Mouse (Mus musculus): Measurements from ENCODE around the gene Tpbgl.

The Tpbgl gene

GRCm38 (mm10) chr7:99606766-99607165 is 20.1 kb downstream of the Tpbgl start:
- DNase-seq (ENCODE audit: low read depth, low spot score), result no peak
- Histone ChIP-seq H3K36me3 (ENCODE audit: control insufficient read depth, insufficient read depth, low read length, poor library complexity, severe bottlenecking) (no peaks in the 10 kb centered on the region), H3K27me3 (ENCODE audit: control insufficient read depth, insufficient read depth, low read length, poor library complexity, severe bottlenecking) (no peaks in the 10 kb centered on the region)

DNA sequence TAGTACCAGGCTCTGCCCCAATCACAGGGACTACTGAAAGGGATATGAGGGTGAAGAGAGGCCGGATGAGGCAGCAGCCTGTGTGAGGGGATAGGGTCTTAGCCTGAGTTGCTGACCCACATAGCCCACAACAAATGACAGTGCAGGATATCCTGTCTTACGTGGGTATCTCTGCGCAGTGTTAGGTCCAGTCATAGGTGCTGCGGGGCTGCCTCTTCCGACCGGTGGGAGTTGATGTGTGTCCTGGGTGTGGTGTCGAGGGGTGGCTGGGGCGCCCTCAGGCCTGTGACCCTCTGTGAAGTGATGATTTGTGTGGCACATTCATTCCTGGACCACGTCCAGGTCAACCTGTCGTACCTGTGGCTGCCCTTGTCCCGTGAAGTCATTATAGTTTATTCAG is 20.6 kb downstream of the Tpbgl start:
- no peaks in the 10 kb centered on the region for H3K36me3 ChIP-seq (ENCODE audit: control insufficient read depth, insufficient read depth, low read length, poor library complexity, severe bottlenecking)
- no peak for DNase-seq (ENCODE audit: low read depth, low spot score)
- H3K27me3 ChIP-seq (ENCODE audit: control insufficient read depth, insufficient read depth, low read length, poor library complexity, severe bottlenecking), result no peaks in the 10 kb centered on the region

GRCm38 (mm10) chr7:99605058-99605457 is 21.8 kb downstream of the Tpbgl start:
- no peaks in the 10 kb centered on the region for H3K27me3 ChIP-seq (ENCODE audit: control insufficient read depth, insufficient read depth, low read length, poor library complexity, severe bottlenecking)
- DNase-seq (ENCODE audit: low read depth, low spot score), result no peak
- H3K36me3 ChIP-seq (ENCODE audit: control insufficient read depth, insufficient read depth, low read length, poor library complexity, severe bottlenecking), result no peaks in the 10 kb centered on the region

DNA sequence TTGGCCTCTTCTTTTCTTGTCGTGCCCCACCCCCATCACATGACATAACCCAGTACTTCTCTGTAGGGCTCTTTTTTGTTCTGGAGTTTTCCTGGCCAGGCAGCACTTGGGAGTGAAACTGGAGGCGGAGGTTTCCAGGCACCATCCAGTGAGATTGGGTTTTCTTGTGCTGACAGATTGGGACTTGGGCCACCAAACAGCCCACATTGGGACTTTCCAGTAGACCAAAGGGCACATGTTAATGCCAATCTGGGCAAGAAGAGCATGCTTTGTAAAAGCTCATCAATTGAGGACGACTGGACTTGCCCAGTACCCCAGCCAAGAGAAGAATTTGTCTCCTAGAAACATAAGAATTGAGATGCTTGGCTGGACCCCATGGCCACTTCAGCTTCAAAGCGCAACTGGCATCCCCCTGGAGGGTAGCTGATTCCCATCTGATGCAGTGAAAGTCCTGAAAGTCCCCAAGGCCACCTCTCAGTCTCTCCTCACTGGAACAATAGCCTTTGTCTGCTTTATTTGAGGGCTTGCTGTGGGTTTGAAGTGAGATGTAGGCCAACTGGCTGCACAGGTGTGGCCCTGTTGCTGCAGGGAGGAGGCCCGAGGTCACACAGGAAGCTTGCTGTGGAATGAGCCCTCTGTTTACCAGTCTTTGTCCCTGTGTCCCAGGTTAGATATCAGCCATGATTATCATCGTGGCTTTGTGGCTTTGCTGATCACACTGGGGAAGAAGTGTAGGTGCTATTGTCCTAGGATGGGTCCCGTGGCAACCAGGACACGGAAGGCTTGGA is 22.8 kb downstream of the Tpbgl start:
- H3K27me3 ChIP-seq (ENCODE audit: control insufficient read depth, insufficient read depth, low read length, poor library complexity, severe bottlenecking), result no peaks in the 10 kb centered on the region
- no peaks in the 10 kb centered on the region for H3K36me3 ChIP-seq (ENCODE audit: control insufficient read depth, insufficient read depth, low read length, poor library complexity, severe bottlenecking)
- DNase-seq (ENCODE audit: low read depth, low spot score), result no peak

GRCm38 (mm10) chr7:99598722-99599121 is 28.2 kb downstream of the Tpbgl start:
- Histone ChIP-seq H3K27me3 (ENCODE audit: control insufficient read depth, insufficient read depth, low read length, poor library complexity, severe bottlenecking) (no peaks in the 10 kb centered on the region), H3K36me3 (ENCODE audit: control insufficient read depth, insufficient read depth, low read length, poor library complexity, severe bottlenecking) (no peaks in the 10 kb centered on the region)
- peak; percentile 16 for DNase-seq (ENCODE audit: low read depth, low spot score)

GRCm38 (mm10) chr7:99593868-99594803 is 32.8 kb downstream of the Tpbgl start:
- no peaks in the 10 kb centered on the region for H3K27me3 ChIP-seq (ENCODE audit: control insufficient read depth, insufficient read depth, low read length, poor library complexity, severe bottlenecking)
- peaks cover 3% of the 10 kb centered on the region for H3K36me3 ChIP-seq (ENCODE audit: control insufficient read depth, insufficient read depth, low read length, poor library complexity, severe bottlenecking)
- DNase-seq (ENCODE audit: low read depth, low spot score), result no peak

DNA sequence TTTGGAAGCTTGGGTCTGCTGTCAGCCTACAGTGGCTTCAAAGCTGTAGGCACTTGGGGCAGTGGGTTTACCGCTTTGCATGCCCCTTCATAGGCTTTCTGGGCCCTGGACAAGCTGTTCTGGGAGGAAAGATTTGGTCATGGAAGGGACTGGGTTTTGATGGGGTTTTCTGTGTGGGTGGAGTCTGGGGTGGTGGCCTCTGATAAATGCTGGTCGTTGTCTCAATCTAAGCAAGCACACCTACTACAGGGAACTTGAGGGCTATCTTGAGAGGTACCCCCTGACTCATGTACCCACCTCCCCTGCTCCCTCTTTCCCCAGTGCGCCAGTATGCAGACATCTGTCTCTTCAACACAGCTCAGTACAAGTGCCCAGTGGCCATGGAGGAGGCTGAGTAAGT is 34.2 kb downstream of the Tpbgl start:
- DNase-seq (ENCODE audit: low read depth, low spot score), result no peak
- peaks cover 3% of the 10 kb centered on the region for H3K36me3 ChIP-seq (ENCODE audit: control insufficient read depth, insufficient read depth, low read length, poor library complexity, severe bottlenecking)
- no peaks in the 10 kb centered on the region for H3K27me3 ChIP-seq (ENCODE audit: control insufficient read depth, insufficient read depth, low read length, poor library complexity, severe bottlenecking)

DNA sequence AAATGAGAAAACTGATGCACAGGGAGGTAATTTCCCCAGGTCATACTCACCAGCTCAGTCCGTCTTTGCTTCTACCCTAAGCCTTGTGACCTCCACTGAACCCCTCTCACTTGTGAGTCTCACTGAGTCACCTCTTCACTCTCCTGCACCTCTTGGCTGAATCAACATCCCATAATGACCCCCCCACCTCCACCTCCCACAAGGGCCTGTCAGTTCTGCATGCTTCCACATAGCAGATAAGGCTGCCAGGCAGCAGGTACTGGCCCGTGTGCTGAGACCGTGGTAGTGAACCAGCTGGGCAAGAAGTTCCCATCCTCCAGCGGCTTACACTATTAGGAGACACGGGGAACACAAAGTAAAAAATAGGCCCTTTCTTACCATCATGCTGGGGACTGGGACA is 36.3 kb downstream of the Tpbgl start:
- DNase-seq (ENCODE audit: low read depth, low spot score), result no peak
- Histone ChIP-seq H3K36me3 (ENCODE audit: control insufficient read depth, insufficient read depth, low read length, poor library complexity, severe bottlenecking) (peaks cover 3% of the 10 kb centered on the region), H3K27me3 (ENCODE audit: control insufficient read depth, insufficient read depth, low read length, poor library complexity, severe bottlenecking) (no peaks in the 10 kb centered on the region)

DNA sequence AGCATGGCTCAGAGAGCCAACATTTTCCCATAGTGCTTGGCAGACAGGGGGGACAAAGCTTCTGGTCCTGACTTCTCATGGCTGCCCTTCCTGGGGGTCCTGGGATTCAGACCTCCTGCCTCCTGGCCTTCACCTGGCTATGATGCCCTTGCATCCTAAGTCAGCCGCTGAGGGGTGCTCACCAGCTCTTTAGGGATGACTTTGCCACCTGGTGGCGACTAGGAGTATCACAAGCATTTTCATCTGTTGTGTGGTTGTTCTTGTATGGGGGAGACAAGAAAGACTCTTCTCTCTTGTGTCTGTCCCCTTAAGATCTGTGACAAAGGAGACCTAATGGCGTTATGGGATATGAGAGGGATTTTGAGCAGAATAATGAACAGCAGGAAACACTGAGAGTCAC is 36.8 kb downstream of the Tpbgl start:
- no peaks in the 10 kb centered on the region for H3K27me3 ChIP-seq (ENCODE audit: control insufficient read depth, insufficient read depth, low read length, poor library complexity, severe bottlenecking)
- peaks cover 3% of the 10 kb centered on the region for H3K36me3 ChIP-seq (ENCODE audit: control insufficient read depth, insufficient read depth, low read length, poor library complexity, severe bottlenecking)
- DNase-seq (ENCODE audit: low read depth, low spot score), result peak; percentile 80

- Histone ChIP-seq H3K36me3 (ENCODE audit: control insufficient read depth, insufficient read depth, low read length, poor library complexity, severe bottlenecking) (peaks cover 4% of the 10 kb centered on the region; the same call in 1 of the 2 replicates), H3K27me3 (ENCODE audit: control insufficient read depth, insufficient read depth, low read length, poor library complexity, severe bottlenecking) (no peaks in the 10 kb centered on the region)
- no peak for DNase-seq (ENCODE audit: low read depth, low spot score)
Observed at GRCm38 (mm10) chr7:99585976-99586375, 40.9 kb downstream of the Tpbgl start.

GRCm38 (mm10) chr7:99583625-99584024 is 43.3 kb downstream of the Tpbgl start:
- DNase-seq (ENCODE audit: low read depth, low spot score), result no peak
- Histone ChIP-seq H3K27me3 (ENCODE audit: control insufficient read depth, insufficient read depth, low read length, poor library complexity, severe bottlenecking) (no peaks in the 10 kb centered on the region), H3K36me3 (ENCODE audit: control insufficient read depth, insufficient read depth, low read length, poor library complexity, severe bottlenecking) (peaks cover 4% of the 10 kb centered on the region; the same call in 1 of the 2 replicates)

DNA sequence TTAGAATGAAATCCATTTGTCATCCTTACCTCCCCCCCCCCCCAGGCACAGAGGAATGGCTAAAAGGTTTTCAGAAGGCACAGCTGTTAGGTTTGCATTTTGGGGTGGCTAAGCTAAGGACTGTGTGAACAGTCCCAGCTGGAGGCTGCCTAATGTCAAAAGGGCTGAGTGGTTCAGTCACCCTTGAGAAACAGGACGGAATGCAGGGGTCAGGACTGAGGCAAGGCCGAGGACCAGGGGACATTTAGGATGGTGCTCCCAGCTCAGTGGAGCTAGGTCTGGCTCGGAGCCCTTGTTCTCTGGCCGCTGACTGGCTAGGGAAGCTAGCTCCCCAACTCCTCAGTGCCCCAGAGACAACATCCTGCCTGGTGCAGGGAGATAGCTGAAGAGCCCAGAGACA is 44.0 kb downstream of the Tpbgl start:
- Histone ChIP-seq H3K27me3 (ENCODE audit: control insufficient read depth, insufficient read depth, low read length, poor library complexity, severe bottlenecking) (no peaks in the 10 kb centered on the region), H3K36me3 (ENCODE audit: control insufficient read depth, insufficient read depth, low read length, poor library complexity, severe bottlenecking) (peaks cover 4% of the 10 kb centered on the region; the same call in 1 of the 2 replicates)
- no peak for DNase-seq (ENCODE audit: low read depth, low spot score)

DNA sequence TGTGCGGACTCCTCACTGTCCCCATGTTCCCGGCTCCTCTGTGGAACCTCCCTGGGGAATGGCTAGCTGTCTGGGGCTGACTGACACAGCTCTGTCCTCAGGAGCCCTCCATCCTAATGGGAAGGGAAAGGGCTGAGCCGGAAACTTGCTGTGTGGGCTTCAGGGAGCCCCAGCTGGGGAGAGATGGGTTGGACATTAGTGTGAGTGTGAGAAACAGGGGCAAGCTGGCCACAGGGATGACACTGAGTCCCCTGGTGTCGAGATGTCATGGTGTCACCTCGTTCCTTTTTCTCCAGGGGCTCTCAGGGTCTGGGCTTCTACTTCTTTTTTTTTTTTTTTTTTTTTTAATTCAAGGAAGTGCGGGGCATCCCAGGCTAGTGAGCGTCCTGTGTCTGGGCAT is 44.6 kb downstream of the Tpbgl start:
- H3K27me3 ChIP-seq (ENCODE audit: control insufficient read depth, insufficient read depth, low read length, poor library complexity, severe bottlenecking), result no peaks in the 10 kb centered on the region
- peaks cover 4% of the 10 kb centered on the region; the same call in 1 of the 2 replicates for H3K36me3 ChIP-seq (ENCODE audit: control insufficient read depth, insufficient read depth, low read length, poor library complexity, severe bottlenecking)
- no peak for DNase-seq (ENCODE audit: low read depth, low spot score)

DNA sequence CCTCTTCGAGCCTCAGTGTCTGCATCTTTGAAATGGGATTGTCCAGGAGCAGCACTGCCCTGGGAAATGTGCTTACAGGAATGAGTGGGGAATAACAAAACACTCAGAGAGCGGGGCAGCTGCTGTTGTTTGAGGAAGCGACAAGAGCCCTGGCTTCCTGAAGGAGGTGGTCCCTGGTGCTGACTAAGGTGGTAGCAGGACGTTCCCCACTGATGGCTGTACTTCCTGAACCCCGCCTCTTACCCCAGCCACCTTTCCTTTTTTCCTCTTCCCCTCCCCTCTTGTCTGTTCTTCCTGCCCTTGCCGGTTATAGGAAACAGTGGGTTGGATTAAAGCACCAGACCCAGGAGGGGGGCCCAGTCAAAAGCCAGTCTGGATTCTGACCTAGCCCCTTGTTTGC is 46.7 kb downstream of the Tpbgl start:
- Histone ChIP-seq H3K27me3 (ENCODE audit: control insufficient read depth, insufficient read depth, low read length, poor library complexity, severe bottlenecking) (no peaks in the 10 kb centered on the region), H3K36me3 (ENCODE audit: control insufficient read depth, insufficient read depth, low read length, poor library complexity, severe bottlenecking) (peaks cover 4% of the 10 kb centered on the region; the same call in 1 of the 2 replicates)
- DNase-seq (ENCODE audit: low read depth, low spot score), result no peak
